Comparison of ENCODE assay signal across 16 mouse cellular contexts in genomic region chr7:46152819-46153351, GRCm38 (mm10). TPM values are rescaled to one million over a fixed set of nuclear protein-coding genes. Genes with fewer than 3 reads are reported as not detected.
"Had no signal": no experiment of that assay in that cellular context is flagged by ENCODE, and none has a peak within 500 bp of the region (broad histone marks: within the 10 kb centered on the region; RNA-seq: fewer than 3 reads in every experiment).

No protein-coding gene starts in this region.

- H3K9ac ChIP-seq: limb, embryonic 12.5 days; liver, embryonic 13.5 days; liver, postnatal 0 days; lung, embryonic 15.5 days; midbrain, embryonic 15.5 days; neural tube, embryonic 12.5 days had no signal

- H3K36me3 ChIP-seq: limb, embryonic 12.5 days; liver, embryonic 13.5 days; lung, embryonic 15.5 days; midbrain, embryonic 15.5 days; neural tube, embryonic 12.5 days had no signal

- DNase-seq: kidney, postnatal 25 days; liver; liver, embryonic 13.5 days; liver, postnatal 0 days; lung, postnatal 14 days; right cerebral cortex, adult 18-20 months; right cerebral cortex, postnatal 25 days; thymus, postnatal 36 days had no signal

- H3K27ac ChIP-seq: limb, embryonic 12.5 days; liver, embryonic 13.5 days; lung, embryonic 15.5 days; macrophage; midbrain, embryonic 15.5 days; neural tube, embryonic 12.5 days had no signal

- H3K4me2 ChIP-seq: limb, embryonic 12.5 days; liver, embryonic 13.5 days; lung, embryonic 15.5 days; midbrain, embryonic 11.5 days; midbrain, embryonic 15.5 days; neural tube, embryonic 12.5 days had no signal

- H3K9me3 ChIP-seq: limb, embryonic 12.5 days; liver, embryonic 13.5 days; lung, embryonic 15.5 days; megakaryocyte, embryonic 14.5 days; midbrain, embryonic 15.5 days; neural tube, embryonic 12.5 days had no signal

- H3K4me1 ChIP-seq: limb, embryonic 12.5 days; liver, embryonic 13.5 days; lung, embryonic 15.5 days; megakaryocyte, embryonic 14.5 days had no signal

- H3K27me3 ChIP-seq: liver, embryonic 13.5 days; midbrain, embryonic 15.5 days had no signal

- ATAC-seq: liver, postnatal 0 days; midbrain, embryonic 15.5 days had no signal

- H3K4me3 ChIP-seq: limb, embryonic 12.5 days; liver, embryonic 13.5 days; lung, embryonic 15.5 days; megakaryocyte, embryonic 14.5 days; midbrain, embryonic 15.5 days; neural tube, embryonic 12.5 days had no signal

RNA-seq across cellular contexts. Expression of gene Abcc8, which starts 26.9 kb away (rescaled TPM):
- total RNA-seq: monocyte, adult 5-6 weeks had no signal
- polyA plus RNA-seq: macrophage had no signal

RNA-seq across cellular contexts. Expression of gene Kcnj11, which starts 52.3 kb away (rescaled TPM):
- total RNA-seq: monocyte, adult 5-6 weeks had no signal
- polyA plus RNA-seq: liver, embryonic 13.5 days; liver, postnatal 0 days; macrophage had no signal
